Mouse (Mus musculus): ENCODE measurements around the gene Patl2.

DNA sequence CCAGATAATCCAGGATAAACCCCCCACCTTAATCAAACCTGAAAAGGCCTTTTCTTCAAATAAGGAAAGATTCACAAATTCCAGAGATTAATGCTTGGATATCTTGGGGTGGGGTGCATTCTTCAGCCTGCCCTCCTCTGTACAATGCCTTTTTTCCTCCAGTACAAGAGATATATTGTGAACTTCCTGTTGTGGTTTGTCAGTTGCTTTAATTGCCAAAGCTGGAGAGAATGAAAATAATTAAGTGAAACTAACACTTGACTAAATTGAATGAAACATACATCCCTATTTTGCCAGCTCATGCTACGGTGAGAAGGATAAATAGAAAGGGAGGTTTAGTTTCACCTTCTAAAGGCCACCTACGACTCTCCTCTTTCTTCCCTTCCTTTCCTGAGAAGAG lies 32.2 kb upstream of the Patl2 start:
- TF ChIP-seq POLR2A (IDR thresholded peaks at IDR 0.05; ENCODE audit: borderline replicate concordance, extremely low read depth, insufficient read depth, insufficient read length, poor library complexity, severe bottlenecking) (no peak), CTCF (IDR thresholded peaks at IDR 0.05; ENCODE audit: borderline replicate concordance, extremely low read depth, insufficient read depth, insufficient read length) (no peak)

Measured in brain, embryonic 14.5 days (tissue).